In genomic region chr6:91212571-91212970, GRCm38 (mm10) we compare ENCODE assay signal across 7 mouse cellular contexts. TPM values are rescaled to one million over a fixed set of nuclear protein-coding genes. Genes with fewer than 3 reads are reported as not detected.
DNase-seq lines count a peak whose midpoint lies in the region; ATAC-seq and TF ChIP-seq lines count a peak whose summit lies in the region.

No protein-coding gene starts in this region.

- no peaks in the 10 kb centered on the region for H3K4me1 ChIP-seq in ES-Bruce4 (ENCODE audit: control insufficient read depth, insufficient read depth, low read length)
- peaks cover 25% of the 10 kb centered on the region for H3K4me1 ChIP-seq in forebrain, embryonic 12.5 days
- H3K4me1 ChIP-seq in limb, embryonic 10.5 days: peaks cover 83% of the 10 kb centered on the region
- H3K4me1 ChIP-seq in midbrain, embryonic 11.5 days (ENCODE audit: control insufficient read depth, insufficient read depth, low read length): peaks cover 20% of the 10 kb centered on the region

- no peak for TF ChIP-seq POLR2A in ES-Bruce4 (IDR thresholded peaks at IDR 0.05; ENCODE audit: insufficient read depth, low read length)

- H3K9ac ChIP-seq in ES-Bruce4 (ENCODE audit: low read depth, poor library complexity, severe bottlenecking): 0 out of 2 replicates have a peak overlapping the region, but pooled peaks have one; percentile 9
- peak overlapping the region; percentile 46 for H3K9ac ChIP-seq in forebrain, embryonic 12.5 days
- H3K9ac ChIP-seq in midbrain, embryonic 11.5 days (ENCODE audit: low read length): peak overlapping the region; percentile 53

- 1% methylated on average over 29 of the region's 29 CpGs for WGBS in forebrain, embryonic 12.5 days
- WGBS in limb, embryonic 10.5 days: 1% methylated on average over 29 of the region's 29 CpGs
- under 1% methylated on average over 29 of the region's 29 CpGs for WGBS in midbrain, embryonic 11.5 days

- peak overlapping the region; percentile 59 for H3K4me2 ChIP-seq in forebrain, embryonic 12.5 days
- peak overlapping the region; percentile 52 for H3K4me2 ChIP-seq in midbrain, embryonic 11.5 days

- TF ChIP-seq EP300 in ES-Bruce4 (IDR thresholded peaks at IDR 0.05; ENCODE audit: insufficient read depth, low read depth, low read length): no peak

- ATAC-seq in forebrain, embryonic 12.5 days (ENCODE audit: low FRiP score): peak; percentile 76
- peak; percentile 78 for ATAC-seq in midbrain, embryonic 11.5 days (ENCODE audit: low FRiP score)

- TF ChIP-seq CTCF in ES-Bruce4 (IDR thresholded peaks at IDR 0.05; ENCODE audit: low read depth, low read length): no peak

- H3K27me3 ChIP-seq in ES-Bruce4 (ENCODE audit: control insufficient read depth, insufficient read depth, low read length, poor library complexity, severe bottlenecking): no peaks in the 10 kb centered on the region
- H3K27me3 ChIP-seq in forebrain, embryonic 12.5 days: peaks cover 29% of the 10 kb centered on the region
- H3K27me3 ChIP-seq in limb, embryonic 10.5 days (ENCODE audit: low read depth, poor library complexity, severe bottlenecking): peaks cover 20% of the 10 kb centered on the region
- H3K27me3 ChIP-seq in midbrain, embryonic 11.5 days (ENCODE audit: control insufficient read depth, insufficient read depth, low read length): peaks cover 8% of the 10 kb centered on the region

- no peaks in the 10 kb centered on the region for H3K9me3 ChIP-seq in ES-Bruce4 (replicated peaks; ENCODE audit: control insufficient read depth, insufficient read depth, low read length, poor library complexity, severe bottlenecking)
- H3K9me3 ChIP-seq in forebrain, embryonic 12.5 days: no peaks in the 10 kb centered on the region
- no peaks in the 10 kb centered on the region for H3K9me3 ChIP-seq in limb, embryonic 10.5 days (replicated peaks)
- no peaks in the 10 kb centered on the region for H3K9me3 ChIP-seq in midbrain, embryonic 11.5 days (ENCODE audit: control insufficient read depth, low read length)

- peak; percentile 87 for DNase-seq in ZHBTc4 (ENCODE audit: low read depth, low spot score)
- peak; percentile 83 to 85 for DNase-seq in heart, postnatal 14 days
- peak; percentile 88 for DNase-seq in limb, embryonic 10.5 days (ENCODE audit: low spot score)
- DNase-seq in midbrain, embryonic 11.5 days (ENCODE audit: low spot score, missing footprints): peak; percentile 95
- peak; percentile 5 to 20 for DNase-seq in thymus, postnatal 36 days

- intact Hi-C loops in heart, postnatal 14 days (cut with DNase I): no loop called here

- peak overlapping the region; percentile 56 for H3K4me3 ChIP-seq in ES-Bruce4 (ENCODE audit: low read depth, low read length)
- peak overlapping the region; percentile 33 for H3K4me3 ChIP-seq in forebrain, embryonic 12.5 days (replicated peaks)
- H3K4me3 ChIP-seq in limb, embryonic 10.5 days: peak overlapping the region; percentile 61
- H3K4me3 ChIP-seq in midbrain, embryonic 11.5 days (ENCODE audit: low read depth, low read length): peak overlapping the region; percentile 29

- no peak overlapping the region for H3K27ac ChIP-seq in ES-Bruce4 (ENCODE audit: insufficient read depth, low read length)
- H3K27ac ChIP-seq in forebrain, embryonic 12.5 days: no peak overlapping the region
- peak overlapping the region; percentile 87 for H3K27ac ChIP-seq in limb, embryonic 10.5 days
- H3K27ac ChIP-seq in midbrain, embryonic 11.5 days (ENCODE audit: low read depth, low read length): no peak overlapping the region

- H3K36me3 ChIP-seq in ES-Bruce4 (ENCODE audit: control insufficient read depth, insufficient read depth, low read length, poor library complexity, severe bottlenecking): no peaks in the 10 kb centered on the region
- no peaks in the 10 kb centered on the region for H3K36me3 ChIP-seq in forebrain, embryonic 12.5 days (replicated peaks)
- peaks cover 14% of the 10 kb centered on the region; the same call in 1 of the 2 replicates for H3K36me3 ChIP-seq in limb, embryonic 10.5 days
- no peaks in the 10 kb centered on the region for H3K36me3 ChIP-seq in midbrain, embryonic 11.5 days (ENCODE audit: control insufficient read depth, insufficient read depth, low read length)

RNA-seq across cellular contexts. Expression of gene Fbln2, which starts 0.3 kb away (rescaled TPM):
- 21.3 and 23.3 TPM in 2 replicates for polyA plus RNA-seq in ES-Bruce4 (2011; ENCODE audit: insufficient read depth, insufficient read length, low read depth, missing spikeins)
- polyA plus RNA-seq in forebrain, embryonic 12.5 days (2016; fragmentation: Nextera tagmentation; extraction: Ambion mirVana): 39.4 and 45.6 TPM in 2 replicates
- 100 to 1,000 TPM; 112 to 127 TPM for total RNA-seq in heart, postnatal 14 days (2021)
- polyA plus RNA-seq in limb, embryonic 10.5 days (2016; fragmentation: Nextera tagmentation; extraction: Ambion mirVana): 61.9 and 101 TPM in 2 replicates
- polyA plus RNA-seq in midbrain, embryonic 11.5 days (2014; fragmentation: Nextera tagmentation; extraction: Ambion mirVana): 21.9 TPM in 2 replicates

RNA-seq across cellular contexts. Expression of gene Hdac11, which starts 56.1 kb away (rescaled TPM):
- 6.1 and 7.1 TPM in 2 replicates for polyA plus RNA-seq in ES-Bruce4 (2011; ENCODE audit: insufficient read depth, insufficient read length, low read depth, missing spikeins)
- 16.3 and 18.0 TPM in 2 replicates for polyA plus RNA-seq in forebrain, embryonic 12.5 days (2016; fragmentation: Nextera tagmentation; extraction: Ambion mirVana)
- total RNA-seq in heart, postnatal 14 days (2021): 10 to 100 TPM; 11.5 to 11.8 TPM
- polyA plus RNA-seq in limb, embryonic 10.5 days (2016; fragmentation: Nextera tagmentation; extraction: Ambion mirVana): 10.0 and 12.8 TPM in 2 replicates
- polyA plus RNA-seq in midbrain, embryonic 11.5 days (2014; fragmentation: Nextera tagmentation; extraction: Ambion mirVana): 12.8 and 13.0 TPM in 2 replicates

Comparison
In these comparisons a context has a peak if more than half of its experiments do, and no peak if none do; other contexts are left out.
1. DNase-seq: peak in every context shown above with its lines; median percentile 95 in midbrain, embryonic 11.5 days; 88 in limb, embryonic 10.5 days; 87 in ZHBTc4; 84 in heart, postnatal 14 days; 12 in thymus, postnatal 36 days.